Mouse (Mus musculus) midbrain, embryonic 15.5 days (tissue): ENCODE measurements at regions not wholly inside any gene's neighbourhood (a gene's known extent, or its start where the extent isn't known, plus 50 kb on each side); places are given as distances from the start of the nearest gene placed in this dataset.

Source experiments
- ATAC-seq: fragments of 200-750 bp; cut with Nextera tagmentation; replicated peaks from 2 replicates; pipeline ENCODE4 v1.8.0; 2017; ENCODE audit warnings: moderate TSS enrichment
- H3K27ac ChIP-seq: fragments of 300-500 bp; sonication (generic); 2 replicates; pipeline ENCODE4 v1.5.1; 2015; ENCODE audit warnings: mild to moderate bottlenecking, inconsistent platforms
- H3K27me3 ChIP-seq: fragments of 300-500 bp; sonication (generic); replicated peaks from 2 replicates; pipeline ENCODE4 v1.6.1; 2015; ENCODE audit warnings: inconsistent platforms
- H3K36me3 ChIP-seq: fragments of 300-500 bp; sonication (generic); replicated peaks from 2 replicates; pipeline ENCODE4 v1.6.1; 2015; ENCODE audit warnings: inconsistent platforms
- H3K4me1 ChIP-seq: fragments of 300-500 bp; sonication (generic); 2 replicates; pipeline ENCODE4 v1.6.1; 2015; ENCODE audit warnings: inconsistent platforms
- H3K4me2 ChIP-seq: fragments of 300-500 bp; sonication (generic); 2 replicates; pipeline ENCODE4 v1.6.1; 2015; ENCODE audit warnings: inconsistent platforms, mild to moderate bottlenecking, moderate library complexity
- H3K4me3 ChIP-seq: fragments of 300-500 bp; sonication (generic); 2 replicates; pipeline ENCODE4 v1.5.1; 2015; ENCODE audit warnings: mild to moderate bottlenecking, inconsistent platforms
- H3K9ac ChIP-seq: fragments of 300-500 bp; sonication (generic); 2 replicates; pipeline ENCODE4 v1.6.1; 2015; ENCODE audit warnings: mild to moderate bottlenecking, inconsistent platforms
- H3K9me3 ChIP-seq: fragments of 300-500 bp; sonication (generic); 2 replicates; pipeline ENCODE4 v1.6.1; 2016; ENCODE audit warnings: inconsistent platforms
- WGBS: fragments of 180-500 bp; shearing (Covaris S2); methylation state at CpG from one replicate; pipeline ENCODE4 v1.1.7; 2015; ENCODE audit warnings: mixed read lengths; 5-methylcytosine and 5-hydroxymethylcytosine counted together

- no peak overlapping the region for H3K9ac ChIP-seq
- no peak overlapping the region for H3K4me2 ChIP-seq
- WGBS = 89% methylated on average over 3 of the region's 3 CpGs
- H3K27me3 ChIP-seq = no peaks in the 10 kb centered on the region
- H3K4me3 ChIP-seq = no peak overlapping the region
- H3K9me3 ChIP-seq = no peaks in the 10 kb centered on the region
- no peaks in the 10 kb centered on the region for H3K36me3 ChIP-seq
- H3K27ac ChIP-seq = no peak overlapping the region
- no peaks in the 10 kb centered on the region for H3K4me1 ChIP-seq
- ATAC-seq = no peak
Measured at GRCm38 (mm10) chr2:95575882-95576281, 742.1 kb upstream of the Lrrc4c start.

GRCm38 (mm10) chr2:95579201-95579600 is 738.8 kb upstream of the Lrrc4c start:
- WGBS = 97% methylated on average over 1 of the region's 1 CpGs
- no peaks in the 10 kb centered on the region for H3K9me3 ChIP-seq
- no peak overlapping the region for H3K4me2 ChIP-seq
- no peaks in the 10 kb centered on the region for H3K36me3 ChIP-seq
- H3K27ac ChIP-seq = no peak overlapping the region
- no peak overlapping the region for H3K4me3 ChIP-seq
- H3K4me1 ChIP-seq = no peaks in the 10 kb centered on the region
- no peaks in the 10 kb centered on the region for H3K27me3 ChIP-seq
- ATAC-seq = no peak
- no peak overlapping the region for H3K9ac ChIP-seq

- Histone ChIP-seq H3K4me2 (no peak overlapping the region), H3K9me3 (no peaks in the 10 kb centered on the region), H3K4me3 (no peak overlapping the region), H3K9ac (no peak overlapping the region), H3K4me1 (no peaks in the 10 kb centered on the region), H3K36me3 (no peaks in the 10 kb centered on the region), H3K27me3 (no peaks in the 10 kb centered on the region), H3K27ac (no peak overlapping the region)
- no peak for ATAC-seq
Measured at GRCm38 (mm10) chr2:95586002-95586401, 732.0 kb upstream of the Lrrc4c start.

- no peaks in the 10 kb centered on the region for H3K36me3 ChIP-seq
- no peaks in the 10 kb centered on the region for H3K27me3 ChIP-seq
- no peaks in the 10 kb centered on the region for H3K9me3 ChIP-seq
- no peak for ATAC-seq
- H3K27ac ChIP-seq = no peak overlapping the region
- no peaks in the 10 kb centered on the region for H3K4me1 ChIP-seq
- WGBS = 6% methylated on average over 4 of the region's 4 CpGs
- no peak overlapping the region for H3K4me2 ChIP-seq
- H3K9ac ChIP-seq = no peak overlapping the region
- H3K4me3 ChIP-seq = no peak overlapping the region
Measured at GRCm38 (mm10) chr2:95587044-95587443, 730.9 kb upstream of the Lrrc4c start.

- H3K27me3 ChIP-seq = no peaks in the 10 kb centered on the region
- H3K27ac ChIP-seq = no peak overlapping the region
- H3K9me3 ChIP-seq = no peaks in the 10 kb centered on the region
- no peak overlapping the region for H3K4me2 ChIP-seq
- ATAC-seq = no peak
- no peaks in the 10 kb centered on the region for H3K36me3 ChIP-seq
- WGBS = 61% methylated on average over 5 of the region's 5 CpGs
- no peak overlapping the region for H3K9ac ChIP-seq
- no peak overlapping the region for H3K4me3 ChIP-seq
- no peaks in the 10 kb centered on the region for H3K4me1 ChIP-seq
Measured at GRCm38 (mm10) chr2:95613354-95613753, 704.6 kb upstream of the Lrrc4c start.

- no peak overlapping the region for H3K4me3 ChIP-seq
- H3K4me2 ChIP-seq = no peak overlapping the region
- no peaks in the 10 kb centered on the region for H3K27me3 ChIP-seq
- no peak for ATAC-seq
- H3K36me3 ChIP-seq = no peaks in the 10 kb centered on the region
- H3K27ac ChIP-seq = no peak overlapping the region
- 92% methylated on average over 1 of the region's 1 CpGs for WGBS
- H3K9me3 ChIP-seq = no peaks in the 10 kb centered on the region
- H3K9ac ChIP-seq = no peak overlapping the region
- no peaks in the 10 kb centered on the region for H3K4me1 ChIP-seq
Measured at GRCm38 (mm10) chr2:95637533-95637932, 680.4 kb upstream of the Lrrc4c start.

GRCm38 (mm10) chr2:95674347-95674746 is 643.6 kb upstream of the Lrrc4c start:
- no peaks in the 10 kb centered on the region for H3K27me3 ChIP-seq
- no peak overlapping the region for H3K27ac ChIP-seq
- ATAC-seq = no peak
- WGBS = 84% methylated on average over 6 of the region's 6 CpGs
- no peaks in the 10 kb centered on the region for H3K4me1 ChIP-seq
- no peak overlapping the region for H3K4me3 ChIP-seq
- H3K4me2 ChIP-seq = no peak overlapping the region
- H3K36me3 ChIP-seq = no peaks in the 10 kb centered on the region
- H3K9ac ChIP-seq = no peak overlapping the region
- no peaks in the 10 kb centered on the region for H3K9me3 ChIP-seq

GRCm38 (mm10) chr2:95715355-95715754 is 602.6 kb upstream of the Lrrc4c start:
- Histone ChIP-seq H3K27ac (no peak overlapping the region), H3K4me3 (no peak overlapping the region), H3K36me3 (no peaks in the 10 kb centered on the region), H3K4me1 (no peaks in the 10 kb centered on the region), H3K9ac (no peak overlapping the region), H3K4me2 (no peak overlapping the region), H3K27me3 (no peaks in the 10 kb centered on the region), H3K9me3 (no peaks in the 10 kb centered on the region)
- 95% methylated on average over 2 of the region's 2 CpGs for WGBS
- ATAC-seq = no peak
